In the genomic region with DNA sequence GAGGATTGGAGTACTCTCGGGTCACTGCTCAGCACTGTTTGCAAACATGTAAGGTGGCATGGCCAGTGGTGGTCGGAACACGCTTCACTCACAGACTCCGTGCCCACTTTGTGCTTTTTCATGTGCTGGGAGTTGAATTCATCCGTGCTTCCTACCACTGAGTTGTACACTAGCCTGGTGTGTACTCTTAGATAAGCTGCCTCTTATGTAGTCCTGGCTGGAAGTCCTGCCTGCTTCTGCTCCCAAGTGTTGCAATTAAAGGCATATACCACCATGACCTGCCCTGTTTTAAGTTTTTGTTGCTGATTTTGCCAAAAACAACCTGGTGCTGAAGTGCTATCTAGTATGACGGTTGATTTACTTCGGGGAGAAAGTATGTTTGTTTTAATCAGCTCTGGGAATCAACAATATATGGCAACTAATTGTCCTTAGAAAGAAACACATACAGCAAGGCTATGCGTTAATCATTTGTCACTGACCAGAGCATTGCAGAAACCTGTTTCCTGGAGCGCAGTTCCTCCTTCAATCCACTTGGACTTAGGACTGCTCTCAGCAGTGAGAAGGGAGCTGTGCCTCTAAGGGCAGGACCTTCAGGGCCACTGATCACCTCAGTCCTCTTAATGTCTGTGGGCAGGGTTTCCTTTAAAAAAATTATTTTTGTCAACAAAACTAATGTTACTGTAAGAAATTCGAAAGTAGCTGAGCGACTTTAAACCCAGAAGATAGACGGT, we compare ENCODE assay signal across 20 mouse cellular contexts. TPM values are rescaled to one million over a fixed set of nuclear protein-coding genes. Genes with fewer than 3 reads are reported as not detected.
DNase-seq lines count a peak whose midpoint lies in the region; ATAC-seq lines count a peak whose summit lies in the region.
"Had no signal": no experiment of that assay in that cellular context is flagged by ENCODE, and none has a peak within 500 bp of the region (broad histone marks: within the 10 kb centered on the region; RNA-seq: fewer than 3 reads in every experiment).

No protein-coding gene starts in this region.

- H3K9ac ChIP-seq in lung, embryonic 16.5 days (ENCODE audit: low read length), result no peak overlapping the region
- H3K9ac ChIP-seq in kidney, embryonic 16.5 days (replicated peaks; ENCODE audit: low read length), result no peak overlapping the region
- no peak overlapping the region for H3K9ac ChIP-seq in liver, embryonic 16.5 days (ENCODE audit: low read depth, low read length)
- H3K9ac ChIP-seq in midbrain, embryonic 16.5 days (ENCODE audit: low read depth, low read length), result no peak overlapping the region
- no peak overlapping the region for H3K9ac ChIP-seq in forebrain, embryonic 15.5 days (replicated peaks)
- H3K9ac ChIP-seq: forebrain, postnatal 0 days; lung, embryonic 14.5 days; neural tube, embryonic 13.5 days had no signal

- H3K36me3 ChIP-seq in lung, embryonic 16.5 days (ENCODE audit: control insufficient read depth, insufficient read depth, low read length), result peaks cover 31% of the 10 kb centered on the region
- peaks cover 47% of the 10 kb centered on the region for H3K36me3 ChIP-seq in kidney, embryonic 16.5 days (ENCODE audit: insufficient read depth, low read length)
- peaks cover 54% of the 10 kb centered on the region for H3K36me3 ChIP-seq in liver, embryonic 16.5 days (ENCODE audit: control insufficient read depth, insufficient read depth)
- H3K36me3 ChIP-seq in midbrain, embryonic 16.5 days (ENCODE audit: control insufficient read depth, insufficient read depth, low read length), result peaks cover 30% of the 10 kb centered on the region
- H3K36me3 ChIP-seq in forebrain, embryonic 15.5 days, result peaks cover 55% of the 10 kb centered on the region

- peak overlapping the region; percentile 30 for H3K27ac ChIP-seq in lung, embryonic 16.5 days (ENCODE audit: low read length)
- peak overlapping the region; percentile 70 for H3K27ac ChIP-seq in kidney, embryonic 16.5 days (ENCODE audit: low read length)
- H3K27ac ChIP-seq in liver, embryonic 16.5 days (ENCODE audit: low read length), result 0 out of 2 replicates have a peak overlapping the region, but pooled peaks have one; percentile 27
- H3K27ac ChIP-seq in midbrain, embryonic 16.5 days (ENCODE audit: low read length), result no peak overlapping the region
- H3K27ac ChIP-seq in forebrain, embryonic 15.5 days (replicated peaks), result no peak overlapping the region
- H3K27ac ChIP-seq: gastrocnemius, adult 2 months; limb, embryonic 10.5 days; neural tube, embryonic 13.5 days had no signal

- no peaks in the 10 kb centered on the region for H3K9me3 ChIP-seq in lung, embryonic 16.5 days (ENCODE audit: control insufficient read depth, low read length)
- H3K9me3 ChIP-seq in kidney, embryonic 16.5 days (ENCODE audit: low read length), result no peaks in the 10 kb centered on the region
- H3K9me3 ChIP-seq in liver, embryonic 16.5 days (replicated peaks; ENCODE audit: control insufficient read depth, low read length), result no peaks in the 10 kb centered on the region
- H3K9me3 ChIP-seq in midbrain, embryonic 16.5 days (replicated peaks; ENCODE audit: control insufficient read depth, low read length, poor library complexity, severe bottlenecking), result no peaks in the 10 kb centered on the region
- no peaks in the 10 kb centered on the region for H3K9me3 ChIP-seq in forebrain, embryonic 15.5 days
- H3K9me3 ChIP-seq: limb, embryonic 10.5 days; megakaryocyte, embryonic 14.5 days; neural tube, embryonic 13.5 days had no signal

- no peak for ATAC-seq in lung, embryonic 16.5 days (ENCODE audit: low read depth)
- ATAC-seq in kidney, embryonic 16.5 days (ENCODE audit: low FRiP score, low TSS enrichment), result peak; percentile 79
- ATAC-seq in liver, embryonic 16.5 days (ENCODE audit: low read depth), result peak; percentile 40; the same call in 1 of the 2 replicates
- ATAC-seq in midbrain, embryonic 16.5 days, result no peak
- no peak for ATAC-seq in forebrain, embryonic 15.5 days (replicated peaks)
- ATAC-seq: forebrain, postnatal 0 days; hindbrain, embryonic 16.5 days had no signal

- H3K4me1 ChIP-seq in lung, embryonic 16.5 days (replicated peaks; ENCODE audit: control insufficient read depth, insufficient read depth, low read length), result peaks cover 9% of the 10 kb centered on the region; the same call in 1 of the 2 replicates
- H3K4me1 ChIP-seq in kidney, embryonic 16.5 days (ENCODE audit: insufficient read depth, low read length), result peaks cover 32% of the 10 kb centered on the region
- H3K4me1 ChIP-seq in liver, embryonic 16.5 days (ENCODE audit: control insufficient read depth, low read depth, low read length), result peaks cover 27% of the 10 kb centered on the region
- peaks cover 7% of the 10 kb centered on the region; the same call in 1 of the 2 replicates for H3K4me1 ChIP-seq in midbrain, embryonic 16.5 days (ENCODE audit: control insufficient read depth, insufficient read depth, low read length)
- 0 out of 2 replicates have a peak, but pooled peaks cover 7% of the 10 kb centered on the region for H3K4me1 ChIP-seq in forebrain, embryonic 15.5 days

- H3K4me2 ChIP-seq in lung, embryonic 16.5 days (ENCODE audit: low read depth, low read length), result no peak overlapping the region
- 0 out of 2 replicates have a peak overlapping the region, but pooled peaks have one; percentile 12 for H3K4me2 ChIP-seq in kidney, embryonic 16.5 days (replicated peaks; ENCODE audit: low read depth, low read length)
- no peak overlapping the region for H3K4me2 ChIP-seq in liver, embryonic 16.5 days (ENCODE audit: low read depth, low read length)
- H3K4me2 ChIP-seq in midbrain, embryonic 16.5 days (ENCODE audit: low read length), result no peak overlapping the region
- H3K4me2 ChIP-seq in forebrain, embryonic 15.5 days (replicated peaks), result no peak overlapping the region
- H3K4me2 ChIP-seq: lung, embryonic 14.5 days; neural tube, embryonic 13.5 days had no signal

- H3K27me3 ChIP-seq in lung, embryonic 16.5 days (ENCODE audit: control insufficient read depth, insufficient read depth, low read depth, low read length), result no peaks in the 10 kb centered on the region
- no peaks in the 10 kb centered on the region for H3K27me3 ChIP-seq in kidney, embryonic 16.5 days (ENCODE audit: insufficient read depth, low read length)
- H3K27me3 ChIP-seq in liver, embryonic 16.5 days (ENCODE audit: control insufficient read depth, insufficient read depth, low read depth, low read length), result no peaks in the 10 kb centered on the region
- H3K27me3 ChIP-seq in midbrain, embryonic 16.5 days (ENCODE audit: control insufficient read depth, insufficient read depth, low read depth, low read length), result no peaks in the 10 kb centered on the region
- no peaks in the 10 kb centered on the region for H3K27me3 ChIP-seq in forebrain, embryonic 15.5 days
- H3K27me3 ChIP-seq: megakaryocyte, embryonic 14.5 days; neural tube, embryonic 13.5 days had no signal

- DNase-seq in lung, adult 18-20 months, result no peak
- no peak for DNase-seq in urinary bladder, adult 2 months (ENCODE audit: low spot score)
- DNase-seq: adrenal gland, postnatal 25 days; cerebellum, adult 8-10 months; forebrain, postnatal 0 days; gastrocnemius, adult 2 months; heart, adult 18-20 months; heart, postnatal 4 days; lung, embryonic 14.5 days; right cerebral cortex, postnatal 14 days had no signal

- WGBS in lung, embryonic 16.5 days, result 76% methylated on average over 12 of the region's 12 CpGs
- WGBS in kidney, embryonic 16.5 days, result 78% methylated on average over 12 of the region's 12 CpGs
- 77% methylated on average over 12 of the region's 12 CpGs for WGBS in liver, embryonic 16.5 days (ENCODE audit: insufficient replicate concordance)
- WGBS in midbrain, embryonic 16.5 days, result 93% methylated on average over 12 of the region's 12 CpGs
- WGBS in forebrain, embryonic 15.5 days, result 95% methylated on average over 12 of the region's 12 CpGs

- H3K4me3 ChIP-seq in lung, embryonic 16.5 days (ENCODE audit: low read length), result no peak overlapping the region
- no peak overlapping the region for H3K4me3 ChIP-seq in kidney, embryonic 16.5 days (ENCODE audit: low read length)
- H3K4me3 ChIP-seq in liver, embryonic 16.5 days (ENCODE audit: low read depth, low read length), result no peak overlapping the region
- no peak overlapping the region for H3K4me3 ChIP-seq in midbrain, embryonic 16.5 days (ENCODE audit: low read depth, low read length)
- H3K4me3 ChIP-seq in forebrain, embryonic 15.5 days, result no peak overlapping the region
- H3K4me3 ChIP-seq: erythroblast, embryonic 14.5 days; gastrocnemius, adult 2 months; limb, embryonic 10.5 days; megakaryocyte, embryonic 14.5 days; neural tube, embryonic 13.5 days had no signal

RNA-seq across cellular contexts. Expression of gene Tmbim6, which starts 10.6 kb away (rescaled TPM):
- polyA plus RNA-seq in lung, embryonic 16.5 days (2015; fragmentation: Nextera tagmentation; extraction: Ambion mirVana), result 459 and 464 TPM in 2 replicates
- 634 and 653 TPM in 2 replicates for polyA plus RNA-seq in kidney, embryonic 16.5 days (2015; fragmentation: Nextera tagmentation; extraction: Ambion mirVana)
- 309 and 359 TPM in 2 replicates for polyA plus RNA-seq in liver, embryonic 16.5 days (2015; fragmentation: Nextera tagmentation; extraction: Ambion mirVana)
- polyA plus RNA-seq in midbrain, embryonic 16.5 days (2015; fragmentation: Nextera tagmentation; extraction: Ambion mirVana), result 279 and 310 TPM in 2 replicates
- polyA plus RNA-seq in urinary bladder, adult 2 months (2012; rRNA removed), result 331 and 342 TPM in 2 replicates
- polyA plus RNA-seq in forebrain, embryonic 15.5 days (2015; fragmentation: Nextera tagmentation; extraction: Ambion mirVana), result 250 and 263 TPM in 2 replicates

RNA-seq across cellular contexts. Expression of gene Fmnl3, which starts 33.0 kb away (rescaled TPM):
- 29.1 and 29.3 TPM in 2 replicates for polyA plus RNA-seq in lung, embryonic 16.5 days (2015; fragmentation: Nextera tagmentation; extraction: Ambion mirVana)
- polyA plus RNA-seq in kidney, embryonic 16.5 days (2015; fragmentation: Nextera tagmentation; extraction: Ambion mirVana), result 27.1 and 29.8 TPM in 2 replicates
- polyA plus RNA-seq in liver, embryonic 16.5 days (2015; fragmentation: Nextera tagmentation; extraction: Ambion mirVana), result 2.9 and 3.0 TPM in 2 replicates
- 7.9 and 8.0 TPM in 2 replicates for polyA plus RNA-seq in midbrain, embryonic 16.5 days (2015; fragmentation: Nextera tagmentation; extraction: Ambion mirVana)
- 8.9 and 9.9 TPM in 2 replicates for polyA plus RNA-seq in urinary bladder, adult 2 months (2012; rRNA removed)
- polyA plus RNA-seq in forebrain, embryonic 15.5 days (2015; fragmentation: Nextera tagmentation; extraction: Ambion mirVana), result 9.9 and 10.2 TPM in 2 replicates

RNA-seq across cellular contexts. Expression of gene Nckap5l, which starts 54.2 kb away (rescaled TPM):
- 7.5 and 9.5 TPM in 2 replicates for polyA plus RNA-seq in lung, embryonic 16.5 days (2015; fragmentation: Nextera tagmentation; extraction: Ambion mirVana)
- 9.3 and 10.9 TPM in 2 replicates for polyA plus RNA-seq in kidney, embryonic 16.5 days (2015; fragmentation: Nextera tagmentation; extraction: Ambion mirVana)
- polyA plus RNA-seq in liver, embryonic 16.5 days (2015; fragmentation: Nextera tagmentation; extraction: Ambion mirVana), result 0.57 and 0.92 TPM in 2 replicates
- 16.2 and 17.1 TPM in 2 replicates for polyA plus RNA-seq in midbrain, embryonic 16.5 days (2015; fragmentation: Nextera tagmentation; extraction: Ambion mirVana)
- 3.3 and 5.0 TPM in 2 replicates for polyA plus RNA-seq in urinary bladder, adult 2 months (2012; rRNA removed)
- polyA plus RNA-seq in forebrain, embryonic 15.5 days (2015; fragmentation: Nextera tagmentation; extraction: Ambion mirVana), result 11.0 and 12.4 TPM in 2 replicates

Comparison
In these comparisons a context has a peak if more than half of its experiments do, and no peak if none do; other contexts are left out.
1. ATAC-seq: peak in kidney, embryonic 16.5 days (single experiment) and liver, embryonic 16.5 days (single experiment); none in lung, embryonic 16.5 days (single experiment), midbrain, embryonic 16.5 days (single experiment) and forebrain, embryonic 15.5 days (single experiment).
2. H3K27ac ChIP-seq: peak in lung, embryonic 16.5 days (single experiment), kidney, embryonic 16.5 days (single experiment) and liver, embryonic 16.5 days (single experiment); none in midbrain, embryonic 16.5 days (single experiment) and forebrain, embryonic 15.5 days (single experiment).